Mouse (Mus musculus): Measurements from ENCODE around the gene Scrn3.
A peak's percentile ranks its signal among the peaks of the same experiment; 100 is the strongest.

Scrn3 gene

DNA sequence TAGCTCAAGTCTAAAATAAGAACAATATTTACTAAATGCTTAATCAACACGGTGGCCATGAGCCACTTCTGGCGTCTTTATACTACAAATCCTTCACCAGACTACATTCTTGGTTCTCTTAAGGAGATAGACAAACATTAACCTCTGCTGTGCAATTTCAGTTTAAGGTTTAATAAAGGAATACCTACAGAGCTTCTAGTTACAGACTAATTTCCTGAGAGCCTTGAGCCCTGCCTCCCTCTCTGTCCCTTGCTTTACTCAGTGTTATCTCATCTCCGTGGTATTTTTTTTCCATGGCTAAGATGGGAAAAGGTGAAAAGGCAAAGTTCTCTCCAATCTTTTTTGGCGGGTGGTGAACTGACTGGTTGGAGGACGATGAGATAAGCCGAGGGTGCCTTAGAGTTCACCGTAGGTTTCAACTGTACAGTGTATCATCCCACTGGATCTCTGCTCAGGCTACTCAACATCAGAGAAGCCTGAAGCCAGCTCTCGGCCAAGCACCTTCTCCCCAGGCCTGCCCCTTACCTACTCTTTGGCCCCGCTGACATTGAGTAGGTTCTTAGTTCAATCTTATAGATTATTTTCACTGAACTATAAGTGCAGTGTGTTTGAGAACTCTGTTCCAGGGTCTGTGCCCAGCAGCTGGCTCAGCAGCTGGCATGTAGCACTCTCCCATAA, 68.0 kb downstream of the Scrn3 start:
- no peak for DNase-seq (ENCODE audit: low spot score)

DNA sequence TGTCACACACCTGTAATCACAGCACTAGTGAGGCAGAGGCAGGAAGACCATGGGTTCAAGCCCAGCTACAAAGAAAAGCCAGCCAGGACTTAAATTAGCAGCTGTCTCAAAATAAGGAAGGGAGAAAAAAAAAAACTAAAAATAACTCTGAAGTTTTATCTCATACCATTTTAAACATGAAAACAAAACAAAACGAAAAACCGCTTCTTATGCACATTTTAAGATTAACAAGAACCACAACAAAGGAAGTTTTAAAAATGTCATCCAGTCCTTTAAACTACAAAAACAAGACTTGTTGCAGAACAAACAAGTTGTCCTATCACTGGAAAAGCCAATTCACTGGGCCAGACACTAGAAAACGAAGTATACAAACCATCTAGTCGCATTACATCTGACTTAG, 72.8 kb downstream of the Scrn3 start:
- no peak for DNase-seq (ENCODE audit: low spot score)

DNA sequence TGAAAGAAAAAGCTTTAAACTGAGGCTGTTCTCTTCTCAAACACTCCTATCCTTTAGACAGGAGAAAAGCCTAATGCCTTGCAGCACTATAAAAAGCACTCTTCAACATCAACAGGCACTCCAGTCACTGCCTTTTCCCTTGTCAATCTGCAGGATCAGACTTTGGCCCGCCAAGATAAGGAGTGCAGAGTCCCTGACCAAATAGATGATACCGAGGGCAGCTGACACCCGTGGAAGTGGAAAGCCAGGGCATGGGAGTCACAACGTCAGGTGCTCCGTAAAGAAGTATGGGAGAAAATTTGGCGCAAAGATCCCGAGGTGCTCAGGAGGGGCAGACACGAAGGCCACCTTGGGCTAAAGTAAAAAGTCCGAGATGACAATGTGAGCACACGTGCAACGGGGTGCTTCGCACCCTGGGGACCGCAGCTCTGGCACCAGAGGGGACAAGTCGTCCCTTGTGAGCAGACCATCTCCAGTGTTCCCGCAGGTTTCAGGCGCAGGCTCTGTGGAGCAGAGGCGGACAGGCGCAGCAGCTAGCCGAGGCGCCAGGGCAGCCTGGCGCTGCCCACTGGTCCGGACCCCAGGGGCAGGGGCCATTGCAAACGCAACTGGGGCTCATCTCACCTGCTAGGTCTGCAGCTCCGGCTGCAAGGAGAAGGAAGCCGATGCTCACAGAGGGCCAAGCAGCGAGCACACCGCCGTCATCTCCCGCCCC, 73.4 kb downstream of the Scrn3 start:
- peak; percentile 14 for DNase-seq (ENCODE audit: low spot score)

DNA sequence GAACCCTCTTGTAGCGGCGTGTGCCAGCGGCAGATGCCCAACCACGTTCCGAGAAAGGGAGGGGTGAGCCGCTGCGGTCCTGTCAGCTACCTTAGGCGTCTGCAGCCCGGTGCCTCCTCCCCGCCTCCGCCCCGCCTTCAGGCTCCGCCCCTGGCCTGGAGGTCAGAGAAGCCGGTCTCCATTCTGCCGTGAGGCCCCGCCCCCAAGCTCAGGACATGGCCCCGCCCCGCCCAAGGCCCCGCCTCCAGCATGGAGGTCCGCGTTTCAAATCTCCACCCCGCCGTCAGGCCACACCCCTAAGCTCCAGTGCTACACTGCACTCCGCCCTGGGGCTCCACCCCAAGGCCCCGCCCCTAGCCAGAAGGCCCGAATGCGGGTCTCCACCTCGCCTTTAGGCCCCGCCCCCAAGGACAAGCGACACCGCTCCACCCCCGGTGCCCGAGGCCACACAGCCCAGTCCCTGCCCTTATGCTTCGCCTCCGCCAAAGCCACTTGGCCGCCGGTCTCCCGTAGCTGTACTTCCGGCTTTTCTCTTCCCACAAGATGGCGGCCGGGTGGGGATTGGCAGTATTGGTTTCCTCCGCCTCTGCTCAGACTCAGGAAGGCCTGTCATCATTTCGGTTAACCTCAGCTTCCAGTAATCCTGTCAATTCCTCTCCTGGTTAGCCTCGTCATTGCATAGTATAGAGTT, 74.1 kb downstream of the Scrn3 start, which contains the start of gene Gpr155:
TSS of gene Gpr155 (minus strand) at position 217 of the 691 bp plus-strand sequence.
- DNase-seq (ENCODE audit: low spot score): peak; percentile 99
